Mouse (Mus musculus) forebrain, embryonic 12.5 days (tissue): ENCODE data around the gene Gm3164. TPM values are rescaled to one million over a fixed set of nuclear protein-coding genes. Genes with fewer than 3 reads are reported as not detected.
"Not testable (repeated sequence)": the region's sequence is repeated elsewhere in the genome, so short reads cannot be mapped to it uniquely, and the experiment has no call there.

Experiments used
- ATAC-seq: fragments of 200-750 bp; cut with Nextera tagmentation; 2 replicates; pipeline ENCODE4 v1.8.0; 2017; ENCODE audit warnings: moderate TSS enrichment; ENCODE audit not compliant: low FRiP score
- H3K27ac ChIP-seq: fragments of 300-500 bp; sonication (generic); 2 replicates; pipeline ENCODE4 v1.5.1; 2016; ENCODE audit warnings: mild to moderate bottlenecking
- H3K27me3 ChIP-seq: fragments of 300-500 bp; sonication (generic); 2 replicates; pipeline ENCODE4 v1.6.1; 2016; ENCODE audit warnings: mild to moderate bottlenecking
- H3K36me3 ChIP-seq: fragments of 300-500 bp; sonication (generic); replicated peaks from 2 replicates; pipeline ENCODE4 v1.6.1; 2016; ENCODE audit warnings: mild to moderate bottlenecking
- H3K4me1 ChIP-seq: fragments of 300-500 bp; sonication (generic); 2 replicates; pipeline ENCODE4 v1.6.1; 2016
- H3K4me2 ChIP-seq: fragments of 300-500 bp; sonication (generic); 2 replicates; pipeline ENCODE4 v1.6.1; 2016; ENCODE audit warnings: mild to moderate bottlenecking, moderate library complexity
- H3K4me3 ChIP-seq: fragments of 300-500 bp; sonication (generic); replicated peaks from 2 replicates; pipeline ENCODE4 v1.5.1; 2016; ENCODE audit warnings: mild to moderate bottlenecking
- H3K9ac ChIP-seq: fragments of 300-500 bp; sonication (generic); 2 replicates; pipeline ENCODE4 v1.6.1; 2016; ENCODE audit warnings: mild to moderate bottlenecking
- H3K9me3 ChIP-seq: fragments of 300-500 bp; sonication (generic); 2 replicates; pipeline ENCODE4 v1.6.1; 2016
- WGBS: fragments of 180-500 bp; shearing (Covaris S2); methylation state at CpG from one replicate; pipeline ENCODE4 v1.1.7; 2016; 5-methylcytosine and 5-hydroxymethylcytosine counted together
- polyA plus RNA-seq: library from polyadenylated mRNA; unstranded; fragments of >200 nt; fragmentation: Nextera tagmentation; extraction: Ambion mirVana; gene quantifications from 2 replicates; pipeline ENCODE4 v1.2.1, GENCODE M21; 2016

Gene Gm3164
- 1.8 and 2.7 TPM in 2 replicates for polyA plus RNA-seq

DNA sequence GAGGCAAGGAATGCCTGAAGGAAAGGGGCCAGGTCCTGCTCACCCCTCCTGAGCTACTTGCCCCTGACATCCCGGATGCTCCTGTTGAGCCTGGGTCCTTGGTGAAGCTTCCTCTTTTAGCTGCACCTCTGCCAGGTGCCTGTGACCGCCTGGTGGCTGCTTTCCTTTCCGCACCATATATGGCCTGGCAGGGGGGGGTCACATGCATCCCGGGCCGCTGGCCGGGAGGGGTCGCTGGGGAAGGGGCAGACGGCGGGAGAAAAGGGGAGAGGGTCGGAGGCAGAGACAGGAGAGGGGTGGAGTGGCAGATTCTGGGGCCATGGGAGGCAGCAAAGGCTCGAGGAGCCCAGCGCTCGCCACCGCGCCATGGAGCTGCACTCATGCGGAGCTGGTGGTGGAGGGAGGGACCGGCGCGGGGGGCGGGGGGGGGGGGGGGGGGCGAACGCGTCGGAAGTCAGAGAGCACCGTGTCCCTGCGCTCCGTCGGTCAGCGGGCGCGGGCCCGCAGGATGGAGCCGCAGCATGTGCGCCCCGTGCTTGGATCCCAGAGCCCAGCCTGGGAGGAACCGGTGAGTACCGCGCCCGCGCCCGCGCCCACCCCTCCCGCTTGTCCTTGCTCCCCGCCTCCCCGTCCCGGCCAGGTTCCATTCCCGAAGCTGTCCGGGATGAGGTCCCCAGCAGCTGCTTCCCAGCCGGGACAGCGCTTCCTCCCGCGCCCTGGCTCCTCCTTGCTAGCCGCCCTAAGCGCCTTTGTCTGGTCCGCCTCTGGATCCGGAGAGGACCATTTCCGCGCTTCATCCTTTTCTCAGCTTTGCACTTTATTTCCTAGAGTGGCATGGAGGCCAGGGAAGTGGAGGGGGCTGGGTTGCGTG is at the start of gene Gm3164:
Gene Gm3164 (plus strand): TSS at position 484 of the 871 bp plus-strand sequence.
- ATAC-seq = not testable (repeated sequence)

GRCm38 (mm10) chr14:4368991-4369390 is 46.3 kb upstream of the Gm3164 start:
- ATAC-seq, H3K4me2 ChIP-seq, H3K9me3 ChIP-seq, H3K27me3 ChIP-seq, H3K4me3 ChIP-seq, H3K9ac ChIP-seq, H3K4me1 ChIP-seq, H3K27ac ChIP-seq, H3K36me3 ChIP-seq: not testable (repeated sequence)
- WGBS = 84% methylated on average over 3 of the region's 3 CpGs

More for the DNA sequence above, at the start of gene Gm3164:
- 1% methylated on average over 30 of the region's 59 CpGs for WGBS
- H3K9me3 ChIP-seq, H3K36me3 ChIP-seq, H3K27ac ChIP-seq, H3K27me3 ChIP-seq, H3K4me1 ChIP-seq: not testable (repeated sequence)
- Histone ChIP-seq H3K4me3 (peak within 1 kb of the TSS; percentile 48), H3K9ac (peak within 1 kb of the TSS; percentile 55), H3K4me2 (peak within 1 kb of the TSS; percentile 65)

- not testable (repeated sequence) for H3K4me1 ChIP-seq, H3K27ac ChIP-seq, H3K4me2 ChIP-seq, H3K9me3 ChIP-seq, H3K27me3 ChIP-seq, H3K36me3 ChIP-seq, H3K4me3 ChIP-seq, H3K9ac ChIP-seq, ATAC-seq
- whole genome bisulfite sequencing = 81% methylated on average over 3 of the region's 3 CpGs
These were observed 45.6 kb upstream of the Gm3164 start for GRCm38 (mm10) chr14:4369691-4370090.

DNA sequence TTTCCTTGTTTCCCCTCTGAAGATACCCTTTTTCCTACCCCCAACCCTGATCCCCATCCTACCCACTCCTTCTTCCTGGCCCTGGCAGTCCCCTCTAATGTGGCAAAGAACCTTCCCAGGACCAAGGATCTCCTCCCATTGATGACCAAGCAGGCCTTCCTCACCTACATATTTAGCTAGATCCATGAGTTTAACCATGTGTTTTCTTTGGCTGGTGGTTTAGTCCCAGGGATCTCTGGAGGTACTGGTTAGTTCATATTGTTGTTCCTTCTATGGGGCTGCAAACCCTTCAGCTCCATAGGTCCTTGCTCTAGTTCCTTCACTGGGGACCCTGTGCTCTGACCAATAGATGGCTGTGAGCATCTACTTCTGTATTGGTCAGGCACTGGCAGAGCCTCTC is 37.4 kb upstream of the Gm3164 start:
- H3K9ac ChIP-seq, H3K4me2 ChIP-seq, ATAC-seq, H3K27ac ChIP-seq, H3K4me1 ChIP-seq, H3K27me3 ChIP-seq, H3K4me3 ChIP-seq, H3K36me3 ChIP-seq, H3K9me3 ChIP-seq: not testable (repeated sequence)

DNA sequence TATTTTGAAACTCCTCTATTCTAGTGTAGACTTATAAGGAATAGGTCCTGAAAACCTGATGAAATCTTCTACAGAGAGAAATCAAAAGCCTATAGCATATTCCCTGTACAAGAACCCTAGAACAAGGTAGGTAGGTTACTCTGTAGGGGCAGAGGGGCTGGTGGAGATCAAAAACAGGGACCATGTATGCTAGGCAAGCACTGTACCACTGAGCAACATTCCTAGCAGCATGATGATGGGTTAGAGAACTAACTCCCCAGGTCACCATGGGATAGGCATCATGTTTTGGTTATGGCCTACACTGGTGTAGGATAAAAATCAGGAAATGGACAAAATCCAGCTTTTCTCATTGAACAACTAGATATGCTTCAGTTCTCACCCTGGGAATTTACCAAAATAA is 29.6 kb upstream of the Gm3164 start:
- not testable (repeated sequence) for H3K36me3 ChIP-seq, H3K4me2 ChIP-seq, H3K9me3 ChIP-seq, H3K27me3 ChIP-seq, H3K9ac ChIP-seq, H3K4me3 ChIP-seq, H3K4me1 ChIP-seq, H3K27ac ChIP-seq, ATAC-seq

DNA sequence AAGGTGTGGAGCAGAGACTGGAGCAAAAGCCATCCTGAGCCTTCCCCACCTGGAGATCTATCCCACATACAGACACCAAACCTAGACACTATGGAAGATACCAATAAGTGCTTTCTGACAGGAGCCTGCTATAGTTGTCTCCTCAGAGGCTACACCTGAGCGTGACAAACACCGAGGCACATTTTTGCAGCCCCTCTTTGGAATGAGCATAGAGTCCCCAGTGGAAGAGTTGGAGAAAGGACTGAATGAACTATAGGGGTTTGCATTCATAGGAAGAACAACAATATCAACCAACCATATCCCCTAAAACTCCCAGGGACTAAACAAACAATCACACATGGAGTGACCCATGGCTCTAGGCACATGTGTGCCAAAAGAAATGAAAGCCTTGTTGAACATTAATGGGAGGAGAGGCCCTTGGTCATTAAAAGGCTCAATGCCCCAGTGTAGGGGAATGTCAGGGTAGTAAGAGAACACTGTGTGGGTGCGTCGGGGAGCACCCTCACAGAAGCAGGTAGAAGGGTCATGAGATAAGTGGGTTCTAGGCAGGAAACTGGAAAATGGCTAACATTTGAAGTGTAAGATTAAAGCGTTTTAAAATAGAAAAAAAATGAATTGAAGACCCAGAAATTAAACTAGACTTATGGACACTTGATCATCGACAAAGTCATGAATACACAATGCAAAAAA is 22.3 kb upstream of the Gm3164 start:
- WGBS = 100% methylated on average over 4 of the region's 6 CpGs
- H3K4me3 ChIP-seq = not testable (repeated sequence)

GRCm38 (mm10) chr14:4397226-4397625 is 18.0 kb upstream of the Gm3164 start, which contains the start of gene Gm3159:
Gm3159 (plus strand) TSS chr14:4397526.
- H3K4me1 ChIP-seq, H3K27ac ChIP-seq, H3K4me2 ChIP-seq, ATAC-seq, H3K4me3 ChIP-seq, H3K9ac ChIP-seq, H3K27me3 ChIP-seq, H3K9me3 ChIP-seq, H3K36me3 ChIP-seq: not testable (repeated sequence)
- WGBS = 45% methylated on average over 1 of the region's 3 CpGs

More for the DNA sequence above, 22.3 kb upstream of the Gm3164 start:
- not testable (repeated sequence) for H3K9ac ChIP-seq, H3K36me3 ChIP-seq, H3K9me3 ChIP-seq, H3K27me3 ChIP-seq, H3K4me2 ChIP-seq, H3K27ac ChIP-seq, ATAC-seq, H3K4me1 ChIP-seq

DNA sequence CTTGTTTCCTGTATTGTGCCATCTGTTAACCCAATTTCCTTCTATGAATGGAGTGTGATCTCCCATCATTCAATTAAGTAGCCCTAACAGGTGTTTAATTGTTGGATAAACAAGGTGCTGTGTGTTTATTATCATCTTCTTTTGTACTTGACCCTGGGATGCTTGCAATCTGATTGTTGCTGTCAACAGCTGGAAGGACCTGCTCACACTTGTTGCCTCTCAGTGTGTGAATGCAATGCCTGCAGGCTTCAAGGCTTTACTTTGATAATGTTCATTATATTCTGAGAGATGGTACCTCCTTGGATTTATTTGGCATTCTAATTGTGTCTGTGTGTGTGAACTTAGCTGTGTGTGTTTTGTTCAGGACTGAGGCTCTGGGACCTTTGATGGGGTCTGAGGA is 16.6 kb upstream of the Gm3164 start:
- H3K27me3 ChIP-seq, H3K4me3 ChIP-seq, H3K36me3 ChIP-seq, H3K9me3 ChIP-seq, ATAC-seq, H3K27ac ChIP-seq, H3K4me2 ChIP-seq, H3K4me1 ChIP-seq, H3K9ac ChIP-seq: not testable (repeated sequence)

- WGBS = 90% methylated on average over 5 of the region's 5 CpGs
- H3K9me3 ChIP-seq, H3K4me1 ChIP-seq, H3K36me3 ChIP-seq, H3K4me3 ChIP-seq, H3K4me2 ChIP-seq, H3K27ac ChIP-seq, H3K27me3 ChIP-seq, ATAC-seq, H3K9ac ChIP-seq: not testable (repeated sequence)
These were observed 15.0 kb upstream of the Gm3164 start for GRCm38 (mm10) chr14:4400115-4400789.

DNA sequence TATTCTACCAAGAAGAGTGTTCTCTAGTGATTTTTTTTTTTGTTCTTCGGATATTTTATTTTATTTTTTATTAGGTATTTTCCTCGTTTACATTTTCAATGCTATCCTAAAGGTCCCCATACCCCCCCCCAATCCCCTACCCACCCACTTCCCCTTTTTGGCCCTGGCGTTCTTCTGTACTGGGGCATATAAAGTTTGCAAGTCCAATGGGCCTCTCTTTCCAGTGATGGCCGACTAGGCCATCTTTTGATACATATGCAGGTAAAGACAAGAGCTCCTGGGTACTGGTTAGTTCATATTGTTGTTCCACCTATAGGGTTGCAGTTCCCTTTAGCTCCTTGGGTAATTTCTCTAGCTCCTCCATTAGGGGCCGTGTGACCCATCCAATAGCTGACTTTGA is 14.0 kb upstream of the Gm3164 start:
- not testable (repeated sequence) for H3K9me3 ChIP-seq, H3K9ac ChIP-seq, H3K27ac ChIP-seq, H3K36me3 ChIP-seq, ATAC-seq, H3K4me1 ChIP-seq, H3K4me2 ChIP-seq, H3K4me3 ChIP-seq, H3K27me3 ChIP-seq
- WGBS = 79% methylated on average over 5 of the region's 5 CpGs

- not testable (repeated sequence) for H3K4me1 ChIP-seq, H3K9ac ChIP-seq, H3K4me3 ChIP-seq, H3K4me2 ChIP-seq, H3K9me3 ChIP-seq, H3K36me3 ChIP-seq, H3K27ac ChIP-seq, ATAC-seq, H3K27me3 ChIP-seq
These were observed 11.4 kb upstream of the Gm3164 start for GRCm38 (mm10) chr14:4403840-4404239.

GRCm38 (mm10) chr14:4409939-4410338 is 5.3 kb upstream of the Gm3164 start:
- not testable (repeated sequence) for H3K4me1 ChIP-seq, H3K27me3 ChIP-seq, H3K4me3 ChIP-seq, H3K4me2 ChIP-seq, H3K36me3 ChIP-seq, ATAC-seq, H3K9me3 ChIP-seq, H3K27ac ChIP-seq, H3K9ac ChIP-seq
- 42% methylated on average over 1 of the region's 1 CpGs for WGBS
